Mouse (Mus musculus): ENCODE data around the gene Gm15319.
"Not testable (repeated sequence)": the region's sequence is repeated elsewhere in the genome, so short reads cannot be mapped to it uniquely, and the experiment has no call there.

- not testable (repeated sequence) for TF ChIP-seq CHD2 (IDR thresholded peaks at IDR 0.05; ENCODE audit: low read depth, low read length); ZC3H11A (IDR thresholded peaks at IDR 0.05; ENCODE audit: borderline replicate concordance, low read depth, low read length); ZNF384 (IDR thresholded peaks at IDR 0.05; ENCODE audit: low read depth, low read length); MAFK (IDR thresholded peaks at IDR 0.05; ENCODE audit: insufficient read depth, low read depth, low read length)
Measured at GRCm38 (mm10) chr8:20295881-20296280, 67.1 kb downstream of the Gm15319 start.
